Mouse (Mus musculus) lung, postnatal 14 days (tissue): ENCODE measurements at regions not wholly inside any gene's neighbourhood (a gene's known extent, or its start where the extent isn't known, plus 50 kb on each side); places are given as distances from the start of the nearest gene placed in this dataset.

Experiments used
- DNase-seq: peaks from one replicate; pipeline ENCODE4 v3.0.0; 2021

- peak; percentile 53 for DNase-seq
These were observed 295.8 kb downstream of the Plk2 start for GRCm38 (mm10) chr13:110690501-110691255.

- no peak for DNase-seq
These were observed 297.9 kb downstream of the Plk2 start for GRCm38 (mm10) chr13:110692696-110693095.

GRCm38 (mm10) chr13:110694876-110695275 is 300.0 kb downstream of the Plk2 start:
- no peak for DNase-seq

GRCm38 (mm10) chr13:110696549-110696948 is 301.7 kb downstream of the Plk2 start:
- peak; percentile 19 for DNase-seq

- DNase-seq = no peak
These were observed 309.4 kb downstream of the Plk2 start for GRCm38 (mm10) chr13:110704261-110704660.

GRCm38 (mm10) chr13:110710847-110711246 is 316.0 kb downstream of the Plk2 start:
- DNase-seq = no peak

GRCm38 (mm10) chr13:110712527-110712926 is 317.7 kb downstream of the Plk2 start:
- peak; percentile 13 for DNase-seq

GRCm38 (mm10) chr13:110722170-110722569 is 327.3 kb downstream of the Plk2 start:
- DNase-seq = no peak

- DNase-seq = no peak
These were observed 327.9 kb downstream of the Plk2 start for GRCm38 (mm10) chr13:110722752-110723151.

GRCm38 (mm10) chr13:110724836-110725235 is 330.0 kb downstream of the Plk2 start:
- no peak for DNase-seq

- DNase-seq = no peak
These were observed 331.0 kb downstream of the Plk2 start for GRCm38 (mm10) chr13:110725821-110726220.

- DNase-seq = peak; percentile 37
These were observed 340.7 kb downstream of the Plk2 start for GRCm38 (mm10) chr13:110735511-110735910.

GRCm38 (mm10) chr13:110741576-110742206 is 346.8 kb downstream of the Plk2 start:
- no peak for DNase-seq

GRCm38 (mm10) chr13:110747223-110747868 is 352.5 kb downstream of the Plk2 start:
- DNase-seq = peak; percentile 43

- no peak for DNase-seq
These were observed 357.9 kb downstream of the Plk2 start for GRCm38 (mm10) chr13:110752746-110753145.

GRCm38 (mm10) chr13:110754548-110754947 is 359.7 kb downstream of the Plk2 start:
- no peak for DNase-seq

GRCm38 (mm10) chr13:110756877-110757276 is 362.0 kb downstream of the Plk2 start:
- DNase-seq = no peak

GRCm38 (mm10) chr13:110769210-110769609 is 374.4 kb downstream of the Plk2 start:
- no peak for DNase-seq

GRCm38 (mm10) chr13:110775251-110775650 is 380.4 kb downstream of the Plk2 start:
- no peak for DNase-seq

- DNase-seq = no peak
These were observed 389.4 kb downstream of the Plk2 start for GRCm38 (mm10) chr13:110784162-110784785.

GRCm38 (mm10) chr13:110784822-110785221 is 390.0 kb downstream of the Plk2 start:
- DNase-seq = no peak

- no peak for DNase-seq
These were observed 403.5 kb downstream of the Plk2 start for GRCm38 (mm10) chr13:110798313-110798712.

- DNase-seq = no peak
These were observed 408.0 kb downstream of the Plk2 start for GRCm38 (mm10) chr13:110802841-110803240.
